ENCODE assay signal across 15 mouse cellular contexts in genomic region chr9:60382526-60382925, GRCm38 (mm10).
"Had no signal": no experiment of that assay in that cellular context is flagged by ENCODE, and none has a peak within 500 bp of the region (broad histone marks: within the 10 kb centered on the region; RNA-seq: fewer than 3 reads in every experiment).

No protein-coding gene starts in this region.

- H3K4me3 ChIP-seq: intestine, embryonic 15.5 days; limb, embryonic 12.5 days; liver, embryonic 13.5 days; lung, embryonic 15.5 days; neural tube, embryonic 12.5 days had no signal

- H3K9ac ChIP-seq: intestine, embryonic 15.5 days; limb, embryonic 12.5 days; liver, embryonic 13.5 days; liver, postnatal 0 days; lung, embryonic 15.5 days; neural tube, embryonic 12.5 days had no signal

- H3K27ac ChIP-seq: intestine, embryonic 15.5 days; limb, embryonic 12.5 days; liver, embryonic 13.5 days; lung, embryonic 15.5 days; macrophage; neural tube, embryonic 12.5 days; stomach, postnatal 0 days had no signal

- H3K4me2 ChIP-seq: intestine, embryonic 15.5 days; limb, embryonic 12.5 days; liver, embryonic 13.5 days; lung, embryonic 15.5 days; neural tube, embryonic 12.5 days had no signal

- H3K4me1 ChIP-seq: neural tube, embryonic 12.5 days had no signal

- H3K9me3 ChIP-seq: intestine, embryonic 15.5 days; limb, embryonic 12.5 days; liver, embryonic 13.5 days; lung, embryonic 15.5 days; neural tube, embryonic 12.5 days had no signal

- H3K27me3 ChIP-seq: intestine, embryonic 15.5 days; limb, embryonic 12.5 days; liver, embryonic 13.5 days; lung, embryonic 15.5 days; neural tube, embryonic 12.5 days had no signal

- DNase-seq: kidney, adult 2 months; kidney, postnatal 25 days; liver; liver, embryonic 13.5 days; liver, postnatal 0 days; lung, postnatal 14 days; midbrain, embryonic 14.5 days; thymus, adult 18-20 months; thymus, postnatal 14 days had no signal

- H3K36me3 ChIP-seq: intestine, embryonic 15.5 days; limb, embryonic 12.5 days; liver, embryonic 13.5 days; lung, embryonic 15.5 days; neural tube, embryonic 12.5 days had no signal

- ATAC-seq: intestine, embryonic 15.5 days; liver, postnatal 0 days had no signal
